Mouse (Mus musculus) embryonic facial prominence, embryonic 14.5 days (tissue): ENCODE measurements around the gene Notum. TPM values are rescaled to one million over a fixed set of nuclear protein-coding genes. Genes with fewer than 3 reads are reported as not detected.

Source experiments
- microRNA-seq: library from miRNA; unstranded; fragments of <30 nt; microRNA quantifications from one replicate; pipeline ENCODE4, GENCODE M21; 2016; ENCODE audit warnings: borderline number of aligned reads
- polyA plus RNA-seq: library from polyadenylated mRNA; unstranded; fragments of >200 nt; fragmentation: Nextera tagmentation; extraction: Ambion mirVana; gene quantifications from 2 replicates; pipeline ENCODE4 v1.2.1, GENCODE M21; 2014

The Notum gene
- polyA plus RNA-seq, 1 experiment from 2014 or later: 3.6 TPM

Small RNAs within 50 kb of the gene (microRNA-seq; reads per million reads assigned to microRNA genes)
- gene Mir6936: 0.83 reads per million

Other genes with a start within 250 kb of the Notum start
- gene Nploc4, start 223.5 kb downstream of the Notum start, polyA plus RNA-seq: 38.1 and 44.6 TPM in 2 replicates
- 0.63 TPM in 1 of 2 replicates, not detected in the other for gene Tspan10, start 218.5 kb downstream of the Notum start, polyA plus RNA-seq
- gene Pde6g, start 207.7 kb downstream of the Notum start, polyA plus RNA-seq: not detected in 2 replicates
- gene Oxld1, start 203.1 kb downstream of the Notum start, polyA plus RNA-seq: 12.8 and 15.3 TPM in 2 replicates
- 27.7 and 27.9 TPM in 2 replicates for gene Ccdc137, start 203.1 kb downstream of the Notum start, polyA plus RNA-seq
- 43.2 and 46.4 TPM in 2 replicates for gene Arl16, start 193.6 kb downstream of the Notum start, polyA plus RNA-seq
- gene Mrpl12, start 176.6 kb downstream of the Notum start, polyA plus RNA-seq: 135 and 148 TPM in 2 replicates
- 47.6 and 53.1 TPM in 2 replicates for gene Slc25a10, start 169.3 kb downstream of the Notum start, polyA plus RNA-seq
- 1.0 and 1.4 TPM in 2 replicates for gene Gcgr, start 130.5 kb downstream of the Notum start, polyA plus RNA-seq
- 238 and 253 TPM in 2 replicates for gene Mcrip1, start 111.4 kb downstream of the Notum start, polyA plus RNA-seq
- 9.6 and 9.7 TPM in 2 replicates for gene Ppp1r27, start 110.0 kb downstream of the Notum start, polyA plus RNA-seq
- 996 and 1,037 TPM in 2 replicates for gene P4hb, start 87.9 kb downstream of the Notum start, polyA plus RNA-seq
- 558 and 609 TPM in 2 replicates for gene Arhgdia, start 79.6 kb downstream of the Notum start, polyA plus RNA-seq
- 406 and 433 TPM in 2 replicates for gene Alyref, start 62.8 kb downstream of the Notum start, polyA plus RNA-seq
- gene Anapc11, start 62.8 kb downstream of the Notum start, polyA plus RNA-seq: 238 and 242 TPM in 2 replicates
- gene Npb, start 52.7 kb downstream of the Notum start, polyA plus RNA-seq: 1.3 and 1.8 TPM in 2 replicates
- gene Pcyt2, start 43.2 kb downstream of the Notum start, polyA plus RNA-seq: 88.8 and 97.5 TPM in 2 replicates
- 21.8 and 23.0 TPM in 2 replicates for gene Sirt7, start 35.9 kb downstream of the Notum start, polyA plus RNA-seq
- gene Mafg, start 27.6 kb downstream of the Notum start, polyA plus RNA-seq: 26.3 and 26.8 TPM in 2 replicates
- 56.7 and 64.7 TPM in 2 replicates for gene Pycr1, start 17.4 kb downstream of the Notum start, polyA plus RNA-seq
- 3.4 and 3.6 TPM in 2 replicates for gene Myadml2, start 13.0 kb downstream of the Notum start, polyA plus RNA-seq
- gene Aspscr1, start 11.8 kb upstream of the Notum start, polyA plus RNA-seq: 93.1 and 100.0 TPM in 2 replicates
- gene Cenpx, start 52.6 kb upstream of the Notum start, polyA plus RNA-seq: 139 and 145 TPM in 2 replicates
- gene Lrrc45, start 52.8 kb upstream of the Notum start, polyA plus RNA-seq: 46.5 and 50.7 TPM in 2 replicates
- 16.5 and 16.6 TPM in 2 replicates for gene Rac3, start 60.3 kb upstream of the Notum start, polyA plus RNA-seq
- 23.5 and 27.0 TPM in 2 replicates for gene Dcxr, start 66.1 kb upstream of the Notum start, polyA plus RNA-seq
- 58.3 and 113 TPM in 2 replicates for gene Cbr2, start 70.9 kb upstream of the Notum start, polyA plus RNA-seq
- 3.0 and 4.8 TPM in 2 replicates for gene Hmga1b, start 101.6 kb upstream of the Notum start, polyA plus RNA-seq
- 32.5 and 36.9 TPM in 2 replicates for gene Rfng, start 123.0 kb upstream of the Notum start, polyA plus RNA-seq
- gene Gps1, start 123.1 kb upstream of the Notum start, polyA plus RNA-seq: 207 and 219 TPM in 2 replicates
- gene Dus1l, start 135.2 kb upstream of the Notum start, polyA plus RNA-seq: 51.0 and 63.8 TPM in 2 replicates
- gene Fasn, start 163.4 kb upstream of the Notum start, polyA plus RNA-seq: 67.2 and 77.4 TPM in 2 replicates